Mouse (Mus musculus): Measurements from ENCODE around the gene Myg1.

Gene Myg1

DNA sequence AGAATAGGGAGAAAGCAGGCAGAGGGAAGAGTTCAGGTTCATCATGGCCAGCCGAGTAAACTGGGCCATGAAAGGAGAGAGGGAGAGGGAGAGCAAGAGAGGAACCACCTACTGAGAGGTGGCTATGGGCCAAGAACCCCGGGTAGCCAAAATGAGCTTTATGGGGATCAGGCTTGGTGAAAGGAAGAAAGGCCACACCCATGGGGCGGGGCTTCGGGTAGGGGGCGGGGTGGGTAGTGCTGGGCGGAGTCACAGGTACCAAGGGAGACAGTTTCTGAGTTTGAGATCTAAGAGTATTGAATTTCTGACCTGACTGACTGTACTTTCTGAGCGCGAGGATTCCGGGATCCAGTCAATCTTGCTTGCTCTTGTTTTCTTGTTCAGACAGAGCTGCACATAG is 55.1 kb downstream of the Myg1 start:
- DNase-seq (ENCODE audit: low read depth): no peak
